Mouse (Mus musculus) neural tube, embryonic 10.5 days (tissue): ENCODE measurements around the gene Rbm17.

ENCODE experiments used
- DNase-seq: peaks from one replicate; pipeline ENCODE4 v3.0.0-alpha.2; 2017; ENCODE audit warnings: low spot score; ENCODE audit errors: extremely low spot score

Gene Rbm17

DNA sequence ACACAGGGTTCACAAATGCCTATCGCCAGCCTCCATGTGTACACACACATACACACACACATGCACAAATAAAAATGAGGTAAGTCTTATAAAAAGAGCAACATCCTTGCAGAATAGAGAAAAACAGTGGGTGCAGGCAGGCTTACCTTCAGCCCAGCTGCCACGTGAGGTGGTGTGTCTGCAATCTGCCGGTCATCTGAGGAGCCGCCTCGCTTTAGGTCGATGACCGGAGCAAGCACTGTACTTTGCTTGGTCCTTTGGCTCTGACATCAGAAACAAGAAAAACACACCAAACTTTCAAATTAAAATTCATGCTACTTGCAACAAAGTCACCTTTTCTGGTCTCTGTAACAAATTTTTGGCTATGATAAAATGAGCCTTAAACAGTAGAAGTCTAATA, 6.0 kb downstream of the Rbm17 start:
- DNase-seq: no peak

DNA sequence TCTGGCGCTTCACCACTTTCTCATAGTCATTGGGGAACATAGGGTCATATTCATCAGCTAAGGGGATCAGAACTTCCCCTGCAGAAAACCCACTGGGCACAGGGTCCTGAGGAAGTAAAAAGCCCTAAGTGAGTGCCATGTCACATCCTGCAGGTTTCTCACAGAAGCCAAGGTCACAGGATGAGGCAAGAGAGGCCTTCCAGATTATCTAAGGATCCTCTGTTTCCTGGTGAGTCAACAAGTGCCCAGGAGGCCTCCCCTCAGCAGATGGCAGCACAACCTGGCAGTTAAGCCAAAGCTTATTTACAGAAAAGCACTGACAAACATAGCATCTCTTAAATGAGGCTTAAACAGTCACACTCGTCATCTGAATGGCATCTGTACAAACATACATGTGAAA, 7.3 kb downstream of the Rbm17 start:
- no peak for DNase-seq

DNA sequence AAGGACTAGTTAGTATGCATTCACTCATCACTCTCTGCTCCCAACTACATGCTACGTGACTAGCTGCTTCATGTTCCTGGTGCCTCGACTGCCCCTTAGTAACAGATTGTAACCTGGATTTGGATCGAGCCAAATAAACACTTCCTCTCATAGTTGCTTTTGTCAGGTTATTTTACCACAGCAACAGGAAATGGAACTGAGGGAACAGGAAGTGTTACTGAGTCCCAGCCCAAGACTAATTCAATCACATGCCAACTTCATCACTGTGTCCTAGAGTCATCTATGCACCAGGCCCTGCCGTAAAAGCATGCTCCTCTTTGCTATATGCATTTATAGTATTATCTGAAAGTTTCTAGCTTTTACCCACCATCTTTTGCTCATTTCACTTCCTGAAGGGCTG, 16.0 kb downstream of the Rbm17 start:
- no peak for DNase-seq

DNA sequence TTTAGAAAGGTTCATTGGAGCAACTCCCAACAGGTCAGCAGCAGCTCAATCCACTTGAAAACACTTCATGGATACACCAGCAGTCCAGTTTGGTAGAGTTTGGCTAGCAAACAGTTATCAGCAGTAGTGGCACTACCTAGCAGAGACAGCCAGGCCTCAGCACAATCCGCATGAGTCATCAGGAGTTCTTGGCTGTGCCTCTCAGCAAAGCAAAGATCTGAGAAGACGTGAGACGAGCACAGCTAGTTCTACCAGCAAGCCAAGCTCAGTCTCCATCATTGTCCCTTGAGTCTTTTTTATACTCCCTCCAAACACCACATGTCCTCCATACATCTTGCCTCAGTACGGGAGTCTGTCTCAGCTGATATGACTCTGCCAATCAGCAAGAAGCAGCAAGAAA, 24.6 kb downstream of the Rbm17 start:
- no peak for DNase-seq

DNA sequence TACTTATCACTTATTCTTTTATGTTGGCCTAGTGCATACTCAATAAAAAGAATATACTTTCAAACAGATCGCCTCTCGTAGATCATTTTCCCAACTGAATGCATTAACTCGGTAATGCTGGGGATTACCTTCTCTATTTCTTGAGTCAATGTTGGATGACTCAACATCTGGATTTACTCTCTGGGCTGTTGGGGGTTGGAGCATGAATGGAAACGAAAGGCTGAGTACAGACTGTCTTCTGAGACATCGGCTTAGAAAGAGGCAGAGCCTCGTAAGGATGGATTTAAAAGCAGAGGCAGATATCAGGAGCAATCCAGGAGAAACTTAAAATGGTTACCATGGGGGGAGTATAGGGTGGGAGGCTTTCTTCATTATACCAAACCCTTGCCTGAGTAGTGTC, 25.8 kb downstream of the Rbm17 start:
- no peak for DNase-seq

DNA sequence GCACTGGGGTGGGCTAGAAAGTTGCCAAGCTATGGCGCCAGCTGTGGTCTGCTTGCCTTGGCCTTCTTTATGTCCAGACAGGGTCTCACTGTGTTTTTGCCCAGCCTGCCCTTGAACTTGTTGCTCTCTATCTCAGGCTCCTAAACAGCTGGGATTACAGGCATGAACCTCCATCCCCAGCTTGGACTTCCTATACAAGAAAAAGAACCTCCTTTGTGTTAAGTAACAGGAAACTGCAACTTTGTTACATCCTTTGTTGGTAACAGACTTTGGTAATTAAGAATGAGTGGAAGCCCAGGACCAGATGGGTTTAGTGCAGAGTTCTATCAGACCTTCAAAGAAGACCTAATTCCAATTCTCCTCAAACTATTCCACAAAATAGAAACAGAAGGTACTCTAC, 30.3 kb downstream of the Rbm17 start:
- DNase-seq: no peak

DNA sequence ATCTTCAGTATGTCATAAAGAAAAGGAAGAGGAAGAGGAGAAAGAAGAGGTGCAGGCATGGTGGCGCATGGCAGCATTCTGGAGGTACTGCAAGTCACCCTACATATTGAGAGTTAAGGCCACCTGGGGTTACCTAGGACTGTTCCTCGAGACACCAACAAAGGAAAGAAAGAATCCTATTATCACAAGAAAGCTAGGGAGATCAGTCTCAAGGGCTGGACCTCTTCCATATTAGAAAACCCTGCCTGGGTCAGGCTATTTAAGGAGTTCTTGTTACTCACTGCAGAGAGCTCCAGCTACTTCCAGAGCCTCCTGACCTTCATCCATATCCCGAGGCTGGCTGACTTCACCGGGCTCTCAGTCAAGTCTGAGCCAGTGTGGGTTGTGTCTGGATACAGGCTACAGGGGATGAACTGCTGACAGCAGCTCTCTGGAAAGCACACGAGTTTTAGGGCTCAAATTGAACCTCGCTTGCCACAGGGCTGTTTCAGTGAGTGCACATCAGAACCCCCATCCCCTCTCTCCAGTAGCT, 32.9 kb downstream of the Rbm17 start:
- DNase-seq: no peak

DNA sequence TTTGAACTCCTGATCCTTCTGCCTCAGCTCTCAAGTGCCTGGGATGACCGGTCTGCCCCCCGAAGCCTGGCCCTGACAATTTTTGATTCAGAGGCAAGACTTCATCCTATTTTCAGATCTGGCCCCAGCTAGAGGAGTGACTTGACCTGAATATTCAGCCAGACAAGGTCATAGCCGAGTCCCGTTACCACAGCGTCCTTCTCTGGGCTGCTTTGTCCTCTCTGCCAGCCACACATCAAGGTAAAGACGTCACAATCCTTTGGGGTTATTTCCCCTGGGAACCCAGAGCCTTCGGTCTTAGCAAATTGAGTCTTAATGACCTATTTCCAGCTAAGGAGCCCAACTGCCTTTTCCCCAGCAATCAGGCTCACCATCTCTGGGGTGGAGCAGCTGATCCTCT, 35.5 kb downstream of the Rbm17 start:
- no peak for DNase-seq

DNA sequence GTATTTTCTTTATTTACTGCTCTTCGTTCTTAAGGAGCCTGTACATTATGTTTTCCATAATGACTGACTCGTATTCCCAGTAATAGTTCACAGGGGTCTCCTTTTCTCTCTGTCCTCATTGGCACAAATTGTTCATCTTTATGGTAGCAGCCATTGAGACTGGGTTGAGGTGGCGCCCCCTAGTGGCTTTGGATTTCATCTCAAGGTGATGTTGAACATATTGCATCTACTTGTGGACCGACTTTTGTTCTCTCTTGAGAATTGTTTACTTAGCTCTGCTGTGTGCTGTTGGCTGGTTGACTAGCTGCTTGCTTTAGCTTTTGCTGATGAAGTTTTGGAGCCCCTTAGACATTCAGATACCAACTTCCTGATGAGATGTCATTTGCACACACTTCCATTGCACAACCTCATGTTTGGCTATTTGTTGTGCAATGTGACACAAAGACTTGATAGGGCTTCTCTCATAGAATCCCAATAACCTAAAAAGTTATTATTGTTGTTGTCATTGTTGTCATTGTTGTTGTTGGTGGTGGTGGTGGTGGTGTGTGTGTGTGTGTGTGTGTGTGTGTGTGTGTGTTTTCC, 36.1 kb downstream of the Rbm17 start:
- DNase-seq: peak; percentile 33

DNA sequence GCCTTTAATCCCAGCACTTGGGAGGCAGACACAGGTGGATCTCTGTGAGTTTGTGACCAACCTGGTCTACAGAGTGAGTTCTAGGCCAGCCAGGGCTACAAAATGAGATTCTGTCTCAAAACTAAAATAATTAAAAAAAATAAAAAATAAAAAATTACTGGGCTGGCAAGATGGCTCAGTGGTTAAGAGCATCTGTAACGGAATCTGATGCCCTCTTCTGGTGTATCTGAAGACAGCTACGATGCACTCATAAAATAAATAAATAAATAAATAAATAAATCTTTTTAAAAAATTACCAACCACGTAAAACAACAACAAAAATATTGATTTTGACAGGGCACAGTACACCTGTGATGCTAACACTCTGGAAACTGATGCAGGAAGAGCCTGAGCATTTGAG, 37.1 kb downstream of the Rbm17 start:
- no peak for DNase-seq

DNA sequence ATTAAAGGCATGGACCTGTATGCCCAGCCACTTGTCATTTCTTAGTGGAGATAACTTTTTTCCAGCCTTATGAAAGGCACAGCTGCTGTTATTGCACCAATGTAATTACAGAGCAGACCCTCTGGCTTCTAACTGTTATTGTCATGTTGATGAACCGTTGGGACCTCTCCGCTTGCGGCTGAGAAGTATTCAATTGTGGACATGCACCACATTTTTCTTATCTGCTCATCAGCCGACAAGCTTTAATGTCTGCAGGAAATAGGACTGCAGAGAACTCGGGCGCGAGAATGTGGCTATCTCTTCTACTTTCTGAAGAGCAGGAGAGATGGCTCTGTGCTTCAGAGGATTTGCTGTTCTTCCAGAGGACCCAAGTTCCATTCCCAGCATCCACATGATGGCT, 37.7 kb downstream of the Rbm17 start:
- DNase-seq: no peak

DNA sequence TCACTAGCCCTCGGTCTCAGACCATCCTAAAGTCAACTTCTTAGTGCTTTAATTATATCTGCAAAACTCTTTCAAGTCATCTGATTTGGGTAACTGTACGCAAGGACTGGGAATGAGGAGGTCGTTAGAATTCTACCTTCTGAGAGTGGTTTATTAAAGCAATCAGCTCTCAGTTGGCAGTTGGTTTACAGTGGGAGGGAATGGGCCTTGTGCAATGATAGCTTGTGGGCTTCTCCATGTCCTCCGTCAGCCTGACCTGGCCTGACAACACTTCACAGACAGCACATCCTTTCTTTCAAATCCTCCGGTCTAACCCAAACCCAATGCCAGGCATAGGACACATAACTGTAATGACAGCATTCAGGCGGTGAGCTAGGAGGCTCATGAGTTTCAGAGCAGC, 39.2 kb downstream of the Rbm17 start:
- DNase-seq: no peak

DNA sequence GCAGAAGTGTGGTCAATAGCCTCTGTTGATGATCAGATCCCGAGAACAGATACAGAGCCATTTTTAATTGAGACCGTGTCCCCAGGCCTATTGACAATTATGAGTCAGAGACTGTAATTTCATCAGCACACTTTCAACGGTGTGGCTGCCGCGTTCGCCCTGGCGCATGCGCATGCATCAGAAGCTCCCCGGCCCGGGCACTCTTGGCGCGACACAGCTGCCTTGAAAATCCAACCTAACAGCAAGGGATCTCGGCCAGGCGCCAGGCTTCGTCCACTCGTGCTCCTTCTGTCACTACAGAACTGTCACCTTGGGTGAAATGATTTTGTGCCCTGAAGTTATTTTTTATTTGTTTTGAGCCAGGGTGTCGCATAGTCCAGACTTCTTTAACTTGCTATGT, 40.7 kb downstream of the Rbm17 start:
- no peak for DNase-seq

DNA sequence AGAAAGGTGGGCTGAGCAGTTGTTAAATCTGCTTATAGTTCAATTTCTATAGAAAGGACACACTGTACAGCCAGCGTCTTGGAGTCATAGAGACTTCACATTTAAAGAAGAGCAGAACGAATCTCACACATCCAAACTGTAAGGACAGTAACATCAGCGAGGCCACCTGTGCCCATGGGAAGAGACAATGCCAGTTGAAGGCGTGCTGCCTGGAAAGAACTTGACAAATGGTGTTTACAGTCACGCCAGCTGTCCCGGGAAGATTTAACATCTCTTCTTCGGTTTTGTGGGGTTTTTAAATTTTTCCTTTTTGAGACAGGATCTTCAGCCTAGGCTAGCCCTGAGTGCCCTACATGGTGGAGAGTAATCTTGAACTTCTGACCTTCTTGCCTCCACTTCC, 45.3 kb downstream of the Rbm17 start:
- DNase-seq: no peak

DNA sequence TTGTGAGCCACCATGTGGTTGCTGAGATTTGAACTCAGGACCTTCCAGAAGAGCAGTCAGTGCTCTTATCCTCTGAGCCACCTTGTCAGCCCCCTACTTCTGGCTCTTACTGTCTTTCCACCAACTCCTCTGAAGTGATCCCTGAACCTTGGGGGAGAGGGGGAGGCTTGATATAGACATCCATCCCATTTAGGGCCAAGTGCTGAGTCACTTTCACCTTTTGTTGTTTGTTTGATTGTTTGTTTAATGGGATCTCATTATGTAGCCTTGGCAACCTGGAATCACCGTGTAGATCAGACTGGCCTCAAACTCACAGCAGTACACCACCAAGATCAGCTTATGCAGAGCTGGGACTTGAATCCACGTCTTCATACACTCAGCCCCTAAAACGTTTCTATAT, 46.7 kb downstream of the Rbm17 start:
- no peak for DNase-seq

DNA sequence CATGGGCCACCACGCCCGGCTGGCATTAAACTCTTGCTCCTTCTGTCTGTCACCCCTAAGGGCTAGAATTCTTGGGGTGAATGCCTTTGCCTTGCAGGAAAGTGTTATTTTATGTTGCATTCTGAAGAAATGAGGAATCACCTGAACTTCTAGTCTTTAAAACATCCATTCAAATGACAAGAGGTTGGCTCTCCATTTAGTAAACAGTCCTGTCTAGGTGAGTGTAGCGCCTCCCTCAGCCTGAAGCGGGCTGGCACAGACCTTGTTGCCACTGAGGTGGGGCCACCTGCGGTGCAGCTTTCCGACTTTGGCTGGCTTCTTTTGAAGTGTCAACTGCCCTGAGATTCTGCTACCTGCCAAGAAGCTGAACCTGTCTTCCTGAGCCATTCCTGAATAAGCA, 48.6 kb downstream of the Rbm17 start:
- no peak for DNase-seq

DNA sequence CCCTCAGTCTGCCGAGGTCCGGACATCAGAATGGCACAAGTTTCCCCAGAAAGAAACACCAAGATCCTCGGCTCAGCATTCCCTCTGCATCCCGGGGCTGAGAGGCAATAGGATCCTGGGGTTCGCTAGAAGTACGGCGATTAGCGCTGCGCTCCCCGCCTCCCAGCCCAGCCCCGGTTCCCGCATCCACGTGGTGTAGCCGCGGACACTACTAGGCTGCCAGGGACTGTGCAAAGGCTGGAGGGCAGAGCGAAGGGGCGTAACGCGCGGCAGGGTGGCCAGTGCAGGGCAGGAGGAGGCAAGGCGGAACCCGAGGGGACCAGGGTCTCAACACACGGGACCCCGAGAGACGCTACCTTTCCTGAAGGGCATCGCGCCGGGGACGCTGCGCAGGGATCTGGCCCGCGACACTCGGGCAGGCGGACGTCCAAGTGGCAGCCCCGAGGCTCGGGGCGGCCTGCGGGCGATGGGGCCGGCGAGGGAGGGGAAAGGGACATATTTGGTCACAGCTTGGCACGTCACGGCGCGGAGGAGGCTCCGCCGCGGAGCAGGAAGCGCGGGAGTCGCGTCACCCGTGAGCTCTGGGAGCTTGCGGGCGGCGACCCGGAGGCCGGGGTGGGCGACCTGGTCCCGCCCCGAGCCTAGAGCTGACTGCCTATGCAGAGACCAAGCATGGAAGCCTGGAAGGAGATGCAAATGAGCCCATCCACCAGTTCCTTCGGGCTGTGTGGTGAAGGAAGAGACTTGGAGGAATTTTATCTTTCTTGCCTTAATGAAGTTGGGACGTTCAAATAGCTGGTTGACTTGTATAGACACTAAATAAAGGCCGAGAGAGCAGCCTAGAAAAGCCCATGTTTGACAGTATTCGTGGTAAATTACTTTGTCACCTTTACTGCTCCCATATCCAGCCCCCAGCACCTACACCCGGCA, 50.2 kb downstream of the Rbm17 start, which contains the start of gene Pfkfb3:
Gene Pfkfb3 (minus strand): TSS at position 607 of the 930 bp plus-strand sequence.
- peak; percentile 70 for DNase-seq

DNA sequence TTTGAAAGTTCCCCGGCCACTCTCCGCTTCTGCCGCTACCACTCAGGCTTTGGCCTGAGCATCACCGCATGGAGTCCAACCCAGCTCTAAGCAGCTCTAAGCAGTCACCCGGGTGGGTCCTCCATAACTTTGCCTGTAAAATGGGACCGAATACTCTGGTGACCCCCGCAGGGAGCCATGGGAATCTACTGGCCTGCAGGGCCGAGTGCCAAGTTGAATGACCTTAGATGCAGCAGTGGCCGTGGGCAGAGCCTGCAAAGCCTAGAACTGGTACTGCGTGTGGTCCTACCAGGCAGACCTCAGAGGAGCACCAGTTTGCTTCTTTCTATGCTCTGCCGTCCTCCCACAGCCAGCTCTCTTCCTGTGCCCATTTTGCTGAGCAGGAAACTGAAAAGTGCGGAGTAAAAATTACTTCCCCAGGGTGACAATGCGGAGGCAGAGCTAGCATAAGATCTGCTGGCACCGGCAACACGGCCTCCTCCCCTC, 50.9 kb downstream of the Rbm17 start:
- DNase-seq: peak; percentile 47

DNA sequence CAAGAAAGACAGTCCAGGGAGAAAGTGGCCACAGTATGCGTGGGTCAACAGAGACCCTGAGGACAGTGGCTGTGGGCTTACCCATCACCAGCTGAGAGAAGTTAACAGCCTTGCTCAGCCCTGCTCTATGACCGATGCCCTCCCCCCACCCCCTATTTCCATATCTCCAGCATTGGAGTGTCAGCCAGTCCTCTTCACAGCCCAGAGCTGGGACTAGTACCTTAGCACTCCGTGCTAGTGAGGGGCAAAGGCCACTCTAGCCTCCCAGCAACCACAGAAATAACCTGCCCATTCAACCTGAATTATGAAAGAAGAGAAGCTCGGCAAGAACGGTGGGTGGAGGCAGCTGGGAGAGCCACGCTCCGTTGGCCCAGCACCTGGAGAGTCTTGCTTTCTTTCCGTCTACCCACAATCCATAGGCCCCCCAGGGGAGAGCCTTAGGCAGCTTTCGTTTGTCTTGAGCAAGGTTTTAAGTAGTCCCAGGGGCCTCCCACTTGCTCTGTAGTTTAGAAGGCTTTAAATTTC, 51.6 kb downstream of the Rbm17 start:
- no peak for DNase-seq

DNA sequence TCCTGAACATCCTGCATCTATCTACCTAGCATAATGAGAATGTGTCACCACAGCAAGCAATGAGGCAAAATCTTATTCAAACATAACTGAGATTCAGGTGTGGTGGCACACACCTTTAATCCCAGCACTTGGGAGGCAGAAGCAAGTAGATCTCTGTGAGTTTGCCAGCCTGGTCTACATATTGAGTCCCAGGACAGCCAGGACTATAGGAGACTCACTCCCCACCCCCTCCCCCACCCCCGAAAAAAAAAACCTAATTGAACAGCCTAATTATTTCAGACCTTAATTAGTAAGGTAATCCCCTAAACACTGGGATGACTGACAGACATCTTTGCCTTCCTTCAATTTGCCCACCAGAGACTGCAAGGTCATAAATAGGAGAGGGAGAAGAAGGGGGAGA, 52.2 kb downstream of the Rbm17 start:
- DNase-seq: no peak

DNA sequence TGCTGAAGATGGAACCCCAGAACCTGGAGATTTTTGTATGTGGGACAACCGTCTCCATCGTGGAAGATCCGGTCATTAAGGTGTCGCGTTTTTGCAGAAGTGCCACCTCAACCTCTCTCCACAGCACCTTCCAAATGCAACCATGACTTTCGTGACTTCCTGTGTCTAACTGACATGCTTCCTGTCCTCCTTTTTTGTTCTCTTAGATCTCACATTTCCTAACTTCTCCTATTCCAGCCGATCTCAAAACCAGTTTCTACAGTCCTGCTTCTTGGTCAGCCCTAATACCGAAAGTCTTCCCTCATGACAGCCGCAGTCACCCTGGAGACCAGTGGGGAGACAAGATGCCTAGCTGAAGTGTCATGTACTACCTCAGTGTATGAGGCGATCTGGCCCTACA, 55.4 kb downstream of the Rbm17 start:
- DNase-seq: no peak

DNA sequence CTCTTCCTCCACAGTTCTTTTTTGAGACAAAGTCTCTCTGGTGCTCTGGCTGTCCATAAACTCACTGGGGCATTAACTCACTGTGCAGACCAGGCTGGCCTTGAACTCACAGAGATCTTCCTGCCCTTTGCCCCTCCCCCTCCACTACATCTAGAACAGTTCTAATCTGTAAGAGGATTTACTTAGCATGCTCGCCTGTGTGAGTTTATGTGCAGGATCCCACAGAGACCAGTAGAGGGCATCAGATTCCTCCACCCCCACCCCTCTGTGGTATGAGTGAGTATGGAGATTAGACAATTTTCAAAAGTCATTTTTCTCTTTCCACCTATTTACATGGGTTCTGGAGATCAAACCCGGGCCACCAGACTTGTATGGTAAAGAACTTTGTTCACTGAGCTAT, 56.3 kb downstream of the Rbm17 start:
- no peak for DNase-seq
